Mouse (Mus musculus) intestine, embryonic 14.5 days (tissue): ENCODE results near the gene Asphd2. TPM values are rescaled to one million over a fixed set of nuclear protein-coding genes. Genes with fewer than 3 reads are reported as not detected.

ENCODE experiments used
- ATAC-seq: fragments of 200-750 bp; cut with Nextera tagmentation; replicated peaks from 2 replicates; pipeline ENCODE4 v1.8.0; 2017; ENCODE audit warnings: low read depth, moderate number of reproducible peaks, moderate TSS enrichment, moderate library complexity; ENCODE audit not compliant: low FRiP score, low TSS enrichment
- DNase-seq: peaks from one replicate; pipeline ENCODE4 v3.0.0-alpha.2; 2018; ENCODE audit warnings: low spot score
- H3K27ac ChIP-seq: fragments of 300-500 bp; sonication (generic); 2 replicates; pipeline ENCODE4 v1.5.1; 2014; ENCODE audit warnings: low read depth, mild to moderate bottlenecking, control low read depth
- H3K27me3 ChIP-seq: fragments of 300-500 bp; sonication (generic); replicated peaks from 2 replicates; pipeline ENCODE4 v1.6.1; 2014; ENCODE audit warnings: low read length, control low read depth; ENCODE audit not compliant: control insufficient read depth, insufficient read depth
- H3K36me3 ChIP-seq: fragments of 300-500 bp; sonication (generic); 2 replicates; pipeline ENCODE4 v1.6.1; 2014; ENCODE audit warnings: low read length, control low read depth; ENCODE audit not compliant: control insufficient read depth, insufficient read depth
- H3K4me1 ChIP-seq: fragments of 300-500 bp; sonication (generic); replicated peaks from 2 replicates; pipeline ENCODE4 v1.6.1; 2014; ENCODE audit warnings: low read length, control low read depth, mixed read lengths; ENCODE audit not compliant: control insufficient read depth, insufficient read depth
- H3K4me2 ChIP-seq: fragments of 300-500 bp; sonication (generic); 2 replicates; pipeline ENCODE4 v1.6.1; 2014; ENCODE audit warnings: low read length
- H3K4me3 ChIP-seq: fragments of 300-500 bp; sonication (generic); 2 replicates; pipeline ENCODE4 v1.5.1; 2014; ENCODE audit warnings: low read depth, low read length, control low read depth, mixed read lengths
- H3K9ac ChIP-seq: fragments of 300-500 bp; sonication (generic); 2 replicates; pipeline ENCODE4 v1.6.1; 2014; ENCODE audit warnings: mild to moderate bottlenecking, low read length
- H3K9me3 ChIP-seq: fragments of 300-500 bp; sonication (generic); 2 replicates; pipeline ENCODE4 v1.6.1; 2016; ENCODE audit warnings: low read length, control low read depth; ENCODE audit not compliant: control insufficient read depth
- WGBS: fragments of 180-500 bp; shearing (Covaris S2); extraction: QIAGEN DNeasy Blood & Tissue Kit; methylation state at CpG from one replicate; pipeline ENCODE4 v1.1.7; 2014; 5-methylcytosine and 5-hydroxymethylcytosine counted together
- polyA plus RNA-seq: library from polyadenylated mRNA; unstranded; fragments of >200 nt; fragmentation: Nextera tagmentation; extraction: Ambion mirVana; gene quantifications from 2 replicates; pipeline ENCODE4 v1.2.1, GENCODE M21; 2014

The Asphd2 gene
- polyA plus RNA-seq, 1 experiment from 2014 or later = 9.3 TPM

- 91% methylated on average over 12 of the region's 12 CpGs for WGBS
- H3K27ac ChIP-seq = no peak overlapping the region
- H3K9me3 ChIP-seq = no peaks in the 10 kb centered on the region
- no peak overlapping the region for H3K9ac ChIP-seq
- no peak overlapping the region for H3K4me3 ChIP-seq
- ATAC-seq (no peak), DNase-seq (no peak)
- H3K4me1 ChIP-seq = no peaks in the 10 kb centered on the region
- H3K36me3 ChIP-seq = peaks cover 83% of the 10 kb centered on the region
- H3K4me2 ChIP-seq = no peak overlapping the region
- no peaks in the 10 kb centered on the region for H3K27me3 ChIP-seq
Measured at GRCm38 (mm10) chr5:112370236-112370813, 24.3 kb downstream of the Asphd2 start.

GRCm38 (mm10) chr5:112369326-112369725 is 25.3 kb downstream of the Asphd2 start:
- no peak for ATAC-seq
- Histone ChIP-seq H3K9ac (no peak overlapping the region), H3K4me1 (no peaks in the 10 kb centered on the region), H3K4me2 (no peak overlapping the region), H3K9me3 (no peaks in the 10 kb centered on the region), H3K36me3 (peaks cover 83% of the 10 kb centered on the region), H3K27ac (no peak overlapping the region), H3K4me3 (no peak overlapping the region), H3K27me3 (no peaks in the 10 kb centered on the region)
- 92% methylated on average over 13 of the region's 13 CpGs for WGBS
- no peak for DNase-seq

- Histone ChIP-seq H3K36me3 (peaks cover 83% of the 10 kb centered on the region), H3K9ac (no peak overlapping the region), H3K9me3 (no peaks in the 10 kb centered on the region), H3K4me1 (no peaks in the 10 kb centered on the region), H3K4me3 (no peak overlapping the region), H3K27ac (no peak overlapping the region), H3K4me2 (no peak overlapping the region), H3K27me3 (no peaks in the 10 kb centered on the region)
- DNase-seq (no peak), ATAC-seq (no peak)
- WGBS = 93% methylated on average over 10 of the region's 10 CpGs
Measured at GRCm38 (mm10) chr5:112368666-112369065, 26.0 kb downstream of the Asphd2 start.

- Histone ChIP-seq H3K4me1 (no peaks in the 10 kb centered on the region), H3K27me3 (no peaks in the 10 kb centered on the region), H3K9ac (no peak overlapping the region), H3K9me3 (no peaks in the 10 kb centered on the region), H3K36me3 (peaks cover 84% of the 10 kb centered on the region), H3K4me2 (no peak overlapping the region), H3K4me3 (no peak overlapping the region), H3K27ac (no peak overlapping the region)
- WGBS = 89% methylated on average over 12 of the region's 12 CpGs
- ATAC-seq (no peak), DNase-seq (no peak)
Measured at GRCm38 (mm10) chr5:112367929-112368328, 26.7 kb downstream of the Asphd2 start.

- DNase-seq = no peak
- H3K9ac ChIP-seq = no peak overlapping the region
- no peaks in the 10 kb centered on the region for H3K4me1 ChIP-seq
- peaks cover 83% of the 10 kb centered on the region for H3K36me3 ChIP-seq
- WGBS = 88% methylated on average over 4 of the region's 4 CpGs
- no peaks in the 10 kb centered on the region for H3K9me3 ChIP-seq
- no peak overlapping the region for H3K4me2 ChIP-seq
- no peak overlapping the region for H3K4me3 ChIP-seq
- no peak overlapping the region for H3K27ac ChIP-seq
- no peaks in the 10 kb centered on the region for H3K27me3 ChIP-seq
- ATAC-seq = no peak
Measured at GRCm38 (mm10) chr5:112367338-112367737, 27.3 kb downstream of the Asphd2 start.

- Histone ChIP-seq H3K4me3 (no peak overlapping the region), H3K9ac (no peak overlapping the region), H3K4me1 (no peaks in the 10 kb centered on the region), H3K36me3 (peaks cover 83% of the 10 kb centered on the region), H3K27me3 (no peaks in the 10 kb centered on the region), H3K4me2 (no peak overlapping the region), H3K27ac (no peak overlapping the region), H3K9me3 (no peaks in the 10 kb centered on the region)
- ATAC-seq = no peak
- DNase-seq = no peak
- WGBS = 97% methylated on average over 6 of the region's 6 CpGs
Measured at GRCm38 (mm10) chr5:112366879-112367278, 27.8 kb downstream of the Asphd2 start.

- Histone ChIP-seq H3K27me3 (no peaks in the 10 kb centered on the region), H3K27ac (no peak overlapping the region), H3K9ac (no peak overlapping the region), H3K36me3 (peaks cover 60% of the 10 kb centered on the region), H3K4me1 (no peaks in the 10 kb centered on the region), H3K4me3 (no peak overlapping the region), H3K4me2 (no peak overlapping the region), H3K9me3 (no peaks in the 10 kb centered on the region)
- no peak for ATAC-seq
- DNase-seq = no peak
- 52% methylated on average over 10 of the region's 10 CpGs for WGBS
Measured at GRCm38 (mm10) chr5:112364184-112364797, 30.4 kb downstream of the Asphd2 start.

GRCm38 (mm10) chr5:112360077-112360476 is 34.6 kb downstream of the Asphd2 start:
- H3K4me3 ChIP-seq = no peak overlapping the region
- DNase-seq (no peak), ATAC-seq (no peak)
- 92% methylated on average over 3 of the region's 3 CpGs for WGBS
- H3K4me1 ChIP-seq = no peaks in the 10 kb centered on the region
- no peaks in the 10 kb centered on the region for H3K27me3 ChIP-seq
- H3K27ac ChIP-seq = no peak overlapping the region
- H3K4me2 ChIP-seq = no peak overlapping the region
- peaks cover 43% of the 10 kb centered on the region for H3K36me3 ChIP-seq
- no peaks in the 10 kb centered on the region for H3K9me3 ChIP-seq
- H3K9ac ChIP-seq = no peak overlapping the region

GRCm38 (mm10) chr5:112359520-112359919 is 35.1 kb downstream of the Asphd2 start:
- 83% methylated on average over 4 of the region's 4 CpGs for WGBS
- DNase-seq = no peak
- H3K9me3 ChIP-seq = no peaks in the 10 kb centered on the region
- peaks cover 43% of the 10 kb centered on the region for H3K36me3 ChIP-seq
- H3K9ac ChIP-seq = no peak overlapping the region
- no peak for ATAC-seq
- H3K4me1 ChIP-seq = no peaks in the 10 kb centered on the region
- H3K4me2 ChIP-seq = no peak overlapping the region
- no peak overlapping the region for H3K27ac ChIP-seq
- no peaks in the 10 kb centered on the region for H3K27me3 ChIP-seq
- no peak overlapping the region for H3K4me3 ChIP-seq
